Mouse (Mus musculus) heart, adult 2 months (tissue): Measurements from ENCODE around the gene Ubl4b.

Source experiments
- CTCF ChIP-seq: fragments of 200-600 bp; IDR thresholded peaks from 2 replicates; pipeline ENCODE4 v1.8.1; 2022; ENCODE audit warnings: antibody characterized with exemption, mild to moderate bottlenecking, moderate library complexity
- EP300 ChIP-seq: fragments of 200-500 bp; IDR thresholded peaks from 2 replicates; pipeline ENCODE4 v1.6.1; 2011; ENCODE audit warnings: low read depth, low read length, control low read depth; ENCODE audit not compliant: insufficient read depth
- POLR2A ChIP-seq: fragments of 200-500 bp; IDR thresholded peaks from 2 replicates; pipeline ENCODE4 v1.6.1; 2011; ENCODE audit warnings: mild to moderate bottlenecking, low read depth, low read length, control low read depth; ENCODE audit not compliant: insufficient read depth

- TF ChIP-seq CTCF (no peak), POLR2A (no peak), EP300 (no peak)
These were observed 49.2 kb downstream of the Ubl4b start for GRCm38 (mm10) chr3:107505464-107506367.
